Mouse (Mus musculus): ENCODE results near the gene Mical3.

Gene Mical3

GRCm38 (mm10) chr6:121145906-121146305 lies 15.1 kb upstream of the Mical3 start:
- no peak for DNase-seq (ENCODE audit: low spot score in 2 of 2)

GRCm38 (mm10) chr6:121145010-121145604 lies 14.3 kb upstream of the Mical3 start:
- DNase-seq (ENCODE audit: low spot score in 2 of 2) = no peak

GRCm38 (mm10) chr6:121144066-121144465 lies 13.3 kb upstream of the Mical3 start:
- no peak for DNase-seq (ENCODE audit: low spot score in 2 of 2)

- no peak for DNase-seq (ENCODE audit: low spot score in 2 of 2)
Measured at GRCm38 (mm10) chr6:121143439-121143838, 12.6 kb upstream of the Mical3 start.

DNA sequence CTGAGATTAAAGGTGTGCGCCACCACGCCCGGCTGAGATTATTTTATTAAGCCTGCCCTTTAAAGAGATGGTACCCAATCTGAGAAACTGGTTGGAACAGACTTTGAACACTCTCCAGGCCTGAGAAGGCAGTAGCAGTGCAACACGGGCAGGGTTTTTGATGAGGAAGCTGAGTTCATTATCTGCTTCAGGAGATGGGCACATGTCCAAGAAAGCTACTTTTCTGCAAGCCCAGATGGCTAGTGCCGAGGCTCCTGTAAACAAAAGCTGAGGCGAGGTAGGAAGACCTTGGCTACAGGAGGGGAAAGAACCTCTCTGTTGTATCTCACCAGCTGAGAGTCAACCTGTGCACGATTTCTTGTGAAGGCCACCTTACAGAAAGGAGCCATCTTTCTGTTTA lies 11.5 kb upstream of the Mical3 start:
- no peak for DNase-seq (ENCODE audit: low spot score in 2 of 2)

GRCm38 (mm10) chr6:121139271-121139670 lies 8.5 kb upstream of the Mical3 start:
- no peak for DNase-seq (ENCODE audit: low spot score in 2 of 2)

- DNase-seq (ENCODE audit: low spot score in 2 of 2) = no peak
Measured at GRCm38 (mm10) chr6:121138338-121139040, 7.7 kb upstream of the Mical3 start.

DNA sequence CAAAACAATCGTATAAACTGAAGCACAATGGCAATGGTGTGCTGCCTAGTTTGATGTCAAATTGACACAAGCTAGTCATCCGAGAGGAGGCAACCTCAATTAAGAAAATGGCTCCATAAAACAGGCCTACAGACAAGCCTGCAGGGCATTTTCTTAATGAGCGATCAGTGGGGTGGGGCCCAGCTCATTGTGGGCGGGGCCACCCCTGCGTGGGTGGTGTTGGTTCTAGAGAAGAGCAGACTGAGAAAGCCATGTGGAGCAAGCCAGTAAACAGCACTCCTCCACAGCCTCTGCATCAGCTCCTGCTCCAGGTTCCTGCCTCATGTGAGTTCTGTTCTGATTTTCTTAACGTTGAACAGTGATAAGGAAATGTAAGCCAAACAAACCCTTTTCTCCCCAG lies 6.4 kb upstream of the Mical3 start:
- DNase-seq (ENCODE audit: low spot score in 2 of 2) = no peak

DNA sequence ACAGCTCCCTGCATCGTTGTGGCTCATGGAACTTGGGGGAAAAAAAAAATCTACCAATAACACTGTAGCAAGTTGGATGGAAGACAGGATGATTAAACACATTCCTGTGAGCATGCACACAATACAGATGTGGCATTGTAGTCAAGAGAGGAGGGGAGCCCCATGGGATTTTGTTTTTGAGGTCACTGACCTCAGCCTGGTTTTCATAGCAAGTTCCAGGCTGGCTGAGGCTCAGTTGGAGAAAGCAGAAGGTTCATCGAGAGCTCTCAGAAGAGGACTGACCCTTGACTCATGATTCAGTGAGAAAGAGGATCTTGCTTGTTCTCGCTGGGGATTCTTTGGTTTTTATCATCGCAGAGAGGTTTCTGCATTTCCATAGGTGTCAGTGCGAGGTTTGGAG lies 4.1 kb upstream of the Mical3 start:
- no peak for DNase-seq (ENCODE audit: low spot score in 2 of 2)

DNA sequence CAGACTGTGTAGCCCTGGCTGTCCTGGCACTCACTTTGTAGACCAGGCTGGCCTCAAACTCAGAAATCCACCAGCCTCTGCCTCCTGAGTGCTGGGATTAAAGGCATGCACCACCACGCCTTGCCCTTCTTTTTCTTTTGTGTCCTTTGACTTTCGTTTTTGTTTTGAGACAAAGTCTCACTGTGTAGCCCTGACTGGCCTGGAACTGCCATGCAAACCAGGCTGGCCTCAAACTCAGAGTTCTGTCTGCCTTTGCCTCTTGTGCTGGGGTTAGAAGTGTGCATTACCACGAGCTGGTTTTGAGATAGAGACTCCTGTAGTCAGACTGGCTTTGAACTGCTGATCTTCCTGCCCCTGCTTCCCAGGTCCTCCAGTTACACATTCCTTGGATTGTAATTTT lies 3.5 kb upstream of the Mical3 start:
- no peak for DNase-seq (ENCODE audit: low spot score in 2 of 2)

GRCm38 (mm10) chr6:121130039-121130705 lies 627 bp downstream of the Mical3 start:
- peak; percentile 82 to 84 for DNase-seq (ENCODE audit: low spot score in 2 of 2)

- DNase-seq (ENCODE audit: low spot score in 2 of 2) = no peak
Measured at GRCm38 (mm10) chr6:121129506-121129905, 1.3 kb downstream of the Mical3 start.

GRCm38 (mm10) chr6:121128736-121129135 lies 2.1 kb downstream of the Mical3 start:
- DNase-seq (ENCODE audit: low spot score in 2 of 2) = no peak

- no peak for DNase-seq (ENCODE audit: low spot score in 2 of 2)
Measured at GRCm38 (mm10) chr6:121127726-121128125, 3.1 kb downstream of the Mical3 start.

DNA sequence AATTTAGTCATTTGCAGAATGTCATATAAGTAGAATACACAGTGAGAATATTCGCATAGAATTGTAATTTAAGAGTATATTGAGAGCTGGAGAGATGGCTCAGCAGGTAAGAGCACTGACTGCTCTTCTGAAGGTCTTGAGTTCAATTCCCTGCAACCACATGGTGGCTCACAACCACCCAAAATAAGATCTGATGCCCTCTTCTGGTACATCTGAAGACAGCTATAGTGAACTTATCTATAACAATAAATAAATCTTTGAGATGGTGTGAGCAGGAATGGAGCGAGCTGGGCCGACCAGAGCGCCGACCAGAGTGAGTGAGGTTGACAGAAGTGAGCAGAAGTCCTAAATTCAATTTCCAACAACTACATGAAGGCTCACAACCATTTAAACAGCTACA lies 4.6 kb downstream of the Mical3 start:
- DNase-seq (ENCODE audit: low spot score in 2 of 2) = no peak

GRCm38 (mm10) chr6:121122739-121123241 lies 8.0 kb downstream of the Mical3 start:
- no peak for DNase-seq (ENCODE audit: low spot score in 2 of 2)

DNA sequence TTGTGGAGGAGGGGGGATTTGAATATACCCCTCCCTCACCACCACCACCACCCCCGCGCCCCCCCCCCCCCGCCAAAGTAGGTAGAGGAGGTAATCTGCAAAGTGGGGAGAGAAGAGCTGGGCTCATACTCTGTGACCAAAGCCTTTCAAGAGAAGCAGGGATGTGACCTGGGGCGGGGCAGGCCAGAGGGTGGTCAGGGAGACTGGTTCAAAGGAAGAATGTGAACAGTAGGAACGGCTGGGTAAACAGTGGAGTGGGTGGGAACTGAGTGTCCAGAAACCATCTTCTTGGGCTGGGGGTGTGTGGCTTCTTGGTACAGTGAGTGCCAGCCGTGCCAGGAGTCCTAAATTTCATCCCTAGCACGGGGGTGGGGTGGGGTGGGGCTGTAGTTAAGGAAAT lies 10.0 kb downstream of the Mical3 start:
- no peak for DNase-seq (ENCODE audit: low spot score in 2 of 2)

DNA sequence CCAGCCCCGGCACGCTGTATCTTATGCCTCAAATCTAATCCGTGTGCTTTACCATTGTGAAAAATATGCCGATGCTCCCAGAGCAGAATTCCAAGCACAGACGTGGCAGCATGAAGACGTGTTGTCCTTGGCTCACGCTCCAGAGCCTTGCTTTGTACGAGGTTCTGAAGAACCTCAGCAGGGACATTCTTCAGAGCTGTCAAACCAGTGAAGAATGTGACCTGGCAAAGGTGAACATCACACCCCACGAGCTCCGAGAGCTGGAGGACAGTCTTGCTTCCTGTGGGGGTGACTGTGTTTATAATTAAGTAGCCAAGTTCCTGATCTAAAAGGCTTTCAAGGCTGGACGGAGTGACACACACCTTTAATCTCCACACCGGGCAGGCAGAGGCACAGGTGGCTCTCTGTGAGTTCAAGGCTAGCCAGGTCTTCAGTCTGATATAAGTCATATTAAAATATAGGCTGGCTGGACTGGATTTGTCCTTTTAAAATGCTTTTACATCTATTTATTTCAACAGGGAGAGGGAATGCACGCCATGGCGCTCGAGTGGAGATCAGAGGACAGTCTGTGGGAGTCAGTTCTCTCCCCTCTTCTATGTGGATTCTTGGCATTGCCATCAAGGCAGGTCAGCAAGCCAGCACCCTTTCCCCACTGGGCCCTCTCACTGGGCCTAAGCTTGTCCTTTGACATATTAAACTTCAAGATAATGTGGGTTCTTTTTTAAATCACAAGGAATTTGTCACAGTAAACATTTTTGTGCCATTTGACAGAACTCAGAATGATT lies 12.6 kb downstream of the Mical3 start:
- no peak for DNase-seq (ENCODE audit: low spot score in 2 of 2)

- no peak for DNase-seq (ENCODE audit: low spot score in 2 of 2)
Measured at GRCm38 (mm10) chr6:121117142-121117541, 13.7 kb downstream of the Mical3 start.

DNA sequence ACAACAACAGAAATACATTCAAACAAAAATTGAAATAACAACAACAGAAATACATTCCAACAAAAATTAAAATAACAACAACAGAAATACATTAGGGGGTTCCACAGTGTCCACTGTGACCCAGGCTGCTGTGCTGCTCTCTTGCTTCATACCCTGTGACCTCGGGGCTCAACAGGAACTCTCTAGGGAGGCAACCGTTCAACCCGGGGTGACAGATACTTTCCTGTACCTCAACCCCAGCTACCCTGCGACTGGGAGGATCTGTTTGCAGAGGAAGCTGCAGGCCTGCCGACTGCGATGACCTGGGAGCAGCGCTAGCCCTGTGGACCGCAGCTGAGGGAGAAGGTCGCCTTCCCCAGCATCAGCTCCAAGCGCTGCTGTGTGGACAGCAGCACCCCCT lies 14.4 kb downstream of the Mical3 start:
- no peak for DNase-seq (ENCODE audit: low spot score in 2 of 2)

DNA sequence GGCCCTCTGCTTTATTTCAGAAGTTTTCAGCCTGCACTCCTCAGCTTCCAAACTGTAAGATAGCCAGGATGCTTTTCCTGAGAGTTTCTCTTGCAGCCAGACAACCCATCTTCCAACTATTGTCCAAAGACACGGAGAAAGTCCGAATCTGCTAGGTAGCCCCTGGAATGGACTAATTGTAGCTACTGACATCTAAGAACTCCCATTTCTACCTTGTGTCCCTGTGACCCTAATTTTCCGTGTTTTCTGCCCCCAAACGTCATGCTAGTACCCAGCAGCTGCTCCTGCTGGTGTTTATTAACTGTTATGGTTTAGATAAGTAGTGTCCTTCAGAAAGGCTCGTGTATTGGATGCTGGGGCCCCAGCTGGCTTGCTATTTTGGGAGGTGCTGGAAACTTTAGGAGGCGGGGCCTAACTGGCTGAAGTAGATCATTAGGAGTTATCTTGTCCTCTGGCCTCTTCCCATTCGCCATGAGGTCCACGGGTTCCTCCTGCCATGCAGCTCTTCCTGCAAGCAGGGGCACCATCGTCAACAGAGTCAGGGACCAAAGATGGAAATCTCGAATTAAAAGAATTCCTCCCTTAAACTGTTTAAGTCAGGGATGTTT lies 19.2 kb downstream of the Mical3 start:
- no peak for DNase-seq (ENCODE audit: low spot score in 2 of 2)
